Mouse (Mus musculus): Measurements from ENCODE around the gene Prmt1.

The Prmt1 gene

GRCm38 (mm10) chr7:45012824-45013223 is 26.5 kb upstream of the Prmt1 start:
- no peak for DNase-seq (ENCODE audit: low read depth, low spot score)

DNA sequence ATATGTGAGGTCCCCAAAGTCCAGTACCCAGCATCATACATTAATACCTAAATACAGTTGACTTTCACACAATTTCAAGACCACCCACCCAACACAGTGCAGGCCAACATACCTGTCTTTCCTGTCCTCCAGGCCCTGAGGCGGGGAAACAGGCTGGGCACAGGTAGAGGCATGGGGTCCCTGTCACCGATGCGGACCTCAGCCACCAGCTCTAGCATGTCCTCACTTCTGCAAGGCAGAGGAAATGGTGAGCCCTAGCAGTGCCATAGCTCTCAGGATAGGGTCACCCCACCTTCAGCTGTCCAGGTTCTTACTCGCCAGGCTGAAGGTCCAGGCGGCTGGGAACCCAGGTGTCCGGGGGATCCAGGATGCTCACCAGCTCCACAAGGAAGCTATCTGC is 25.6 kb upstream of the Prmt1 start:
- no peak for DNase-seq (ENCODE audit: low read depth, low spot score)

GRCm38 (mm10) chr7:45008411-45008810 is 22.0 kb upstream of the Prmt1 start:
- no peak for DNase-seq (ENCODE audit: low read depth, low spot score)

DNA sequence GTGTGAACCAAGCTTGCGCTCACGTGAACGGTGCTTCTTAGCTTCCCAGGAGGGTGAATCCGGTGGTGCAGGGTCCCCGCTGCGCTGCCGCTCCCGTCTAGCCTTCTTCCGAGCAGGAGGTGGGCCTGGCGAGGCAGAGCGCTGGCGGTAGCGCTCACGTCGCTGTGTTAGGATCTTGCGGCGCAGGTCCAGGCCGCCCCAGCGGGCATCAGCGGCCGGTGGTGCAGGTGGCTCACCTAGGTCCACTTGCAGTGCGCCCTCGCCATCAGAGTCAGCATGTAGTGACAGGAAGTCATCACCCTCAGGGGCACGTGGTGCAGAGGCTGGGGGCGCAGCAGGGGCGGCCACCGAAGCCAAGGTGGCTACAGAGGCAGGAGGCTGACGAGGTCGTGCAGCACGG is 21.5 kb upstream of the Prmt1 start:
- DNase-seq (ENCODE audit: low read depth, low spot score), result no peak

DNA sequence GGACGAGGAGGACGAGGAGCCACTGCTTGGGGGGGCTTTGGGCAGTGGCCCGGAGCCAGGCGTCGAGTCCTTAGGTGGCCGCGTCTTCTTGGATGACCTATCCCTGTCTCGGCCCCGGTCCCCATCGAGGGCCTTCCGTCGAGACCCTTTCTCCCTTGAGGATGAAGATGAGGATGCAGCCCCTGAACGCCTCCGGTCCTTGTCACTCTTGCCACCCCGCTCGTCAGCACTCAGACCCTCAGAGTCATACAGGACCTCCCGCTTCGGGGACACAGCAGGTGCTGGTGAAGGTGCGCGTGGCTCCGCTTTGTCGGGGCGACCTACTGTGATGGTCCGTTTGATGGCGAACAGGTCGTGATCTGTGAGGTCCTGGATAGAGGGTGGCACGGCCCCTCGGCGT is 20.8 kb upstream of the Prmt1 start:
- no peak for DNase-seq (ENCODE audit: low read depth, low spot score)

DNA sequence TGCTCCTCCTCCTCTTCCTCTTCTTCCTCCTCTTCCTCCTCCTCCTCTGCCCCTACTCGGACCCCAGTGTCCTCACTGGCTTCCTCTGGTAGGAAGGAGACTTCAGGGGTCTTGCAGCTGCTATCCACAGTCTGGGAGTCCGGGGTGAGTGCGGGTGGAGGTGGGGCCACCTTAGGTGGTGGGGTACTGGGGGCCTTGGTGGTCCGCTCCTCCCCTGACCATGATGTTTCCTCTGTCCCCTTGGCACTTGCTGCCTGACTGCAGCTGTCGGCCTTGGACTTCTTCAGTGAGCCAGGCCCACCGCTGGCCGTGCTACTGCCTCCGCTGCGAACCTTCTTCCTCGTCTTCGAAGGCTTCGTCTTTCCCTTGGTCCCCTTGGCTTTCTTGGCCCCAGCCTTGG is 20.1 kb upstream of the Prmt1 start:
- no peak for DNase-seq (ENCODE audit: low read depth, low spot score)

DNA sequence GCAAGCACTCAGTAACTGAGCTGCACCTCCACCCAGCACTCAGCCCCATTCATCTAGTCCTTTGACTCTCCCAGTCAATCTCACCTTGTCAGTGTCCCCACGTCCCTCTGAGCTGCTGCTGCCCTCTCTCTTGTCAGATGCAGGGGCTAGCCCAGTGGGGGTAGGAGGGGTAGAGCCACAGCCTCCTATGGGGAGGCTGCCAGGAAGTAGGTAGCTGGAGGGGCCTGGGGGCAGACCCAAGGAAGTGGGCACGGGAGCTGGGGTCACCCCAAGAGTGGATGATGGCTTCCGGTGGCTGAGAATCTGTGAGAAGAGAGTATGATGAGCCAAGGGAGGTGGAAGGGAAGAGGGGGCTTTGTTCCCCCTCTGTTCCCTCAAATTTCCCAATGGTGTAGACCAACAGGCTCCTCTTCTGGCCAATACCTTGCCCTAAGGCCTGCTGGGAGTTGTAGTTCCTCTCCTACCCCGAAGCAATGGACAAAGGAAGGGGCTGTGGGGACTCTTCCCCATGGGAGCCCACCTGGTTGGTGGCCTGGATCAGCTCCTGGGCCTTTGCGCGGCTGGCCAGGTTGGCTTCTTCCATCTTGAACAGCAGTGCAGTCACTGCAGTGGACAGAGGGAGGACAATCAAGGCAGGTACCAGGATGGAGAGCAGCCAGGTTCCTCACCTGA is 19.1 kb upstream of the Prmt1 start:
- no peak for DNase-seq (ENCODE audit: low read depth, low spot score)

DNA sequence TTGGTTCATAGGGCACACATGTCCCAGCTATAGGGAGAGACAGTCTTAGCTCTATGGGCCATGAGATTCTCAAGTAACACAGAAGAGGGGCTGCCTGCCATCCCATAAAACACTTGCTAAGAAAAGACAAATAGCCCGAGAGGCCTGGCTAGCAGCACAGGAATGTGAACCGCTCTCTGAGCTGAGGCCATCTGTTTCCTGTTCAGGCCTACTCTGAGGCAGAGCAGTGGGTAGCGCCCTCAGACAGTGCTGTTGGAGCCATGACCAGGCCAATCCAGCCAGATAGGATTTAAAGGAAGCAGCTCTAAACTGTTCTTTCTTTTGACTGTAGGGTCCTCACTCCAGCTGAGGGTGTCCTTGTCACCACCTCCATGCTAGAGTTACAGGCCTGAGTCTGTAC is 18.2 kb upstream of the Prmt1 start:
- DNase-seq (ENCODE audit: low read depth, low spot score), result no peak

- DNase-seq (ENCODE audit: low read depth, low spot score), result peak; percentile 71
Observed at GRCm38 (mm10) chr7:45002440-45002839, 16.1 kb upstream of the Prmt1 start.

- no peak for DNase-seq (ENCODE audit: low read depth, low spot score)
Observed at GRCm38 (mm10) chr7:45000539-45001114, 14.3 kb upstream of the Prmt1 start.

DNA sequence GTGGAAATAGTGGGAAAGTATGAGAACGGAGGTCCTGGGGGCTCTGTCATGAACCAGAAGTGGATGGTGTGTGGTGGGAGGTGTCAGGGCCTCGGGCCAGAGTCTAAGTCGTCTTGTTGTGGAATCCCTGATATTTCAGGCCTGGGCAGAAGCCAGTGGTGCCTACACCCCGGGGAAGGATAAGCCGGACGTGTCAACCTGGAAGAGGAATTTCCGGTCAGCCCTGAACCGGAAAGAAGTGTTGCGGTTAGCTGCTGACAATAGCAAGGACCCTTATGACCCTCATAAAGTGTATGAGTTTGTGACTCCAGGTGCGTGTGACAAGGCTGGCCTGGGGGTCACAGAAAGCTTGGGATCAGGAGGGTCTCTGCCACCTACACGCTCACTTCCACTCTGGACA is 13.4 kb upstream of the Prmt1 start:
- DNase-seq (ENCODE audit: low read depth, low spot score), result no peak

GRCm38 (mm10) chr7:44998501-44998955 is 12.2 kb upstream of the Prmt1 start, which contains the start of gene Bcl2l12:
TSS of gene Bcl2l12 (minus strand) at chr7:44998712.
- DNase-seq (ENCODE audit: low read depth, low spot score), result peak; percentile 48

DNA sequence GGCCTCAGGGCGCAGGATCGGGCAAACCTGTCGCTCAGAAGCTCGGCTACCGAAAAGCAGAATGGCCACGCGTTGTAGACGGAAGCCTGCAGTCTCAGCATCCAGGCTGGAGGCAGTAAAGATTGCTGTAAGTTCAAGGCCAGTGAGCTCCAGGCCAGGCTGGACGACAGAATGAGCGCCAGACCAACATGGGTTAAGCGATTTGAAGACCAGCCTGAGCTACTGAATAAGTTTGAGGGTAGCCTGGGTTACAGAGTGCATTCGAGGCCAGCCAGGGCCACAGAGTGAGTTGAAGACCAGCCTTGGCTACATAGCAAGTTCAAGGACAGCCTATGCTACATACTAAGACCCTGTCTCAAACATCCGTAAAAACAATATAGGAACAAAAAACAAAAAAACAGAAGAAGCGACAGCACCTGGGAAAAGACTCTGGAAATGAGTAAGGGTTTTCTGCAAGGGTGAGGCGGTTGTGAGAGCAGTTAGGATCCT is 11.6 kb upstream of the Prmt1 start:
- no peak for DNase-seq (ENCODE audit: low read depth, low spot score)

GRCm38 (mm10) chr7:44997231-44997939 is 11.0 kb upstream of the Prmt1 start, which contains the start of gene Irf3:
TSS of gene Irf3 (plus strand) at chr7:44997648.
- DNase-seq (ENCODE audit: low read depth, low spot score), result peak; percentile 99

- DNase-seq (ENCODE audit: low read depth, low spot score), result no peak
Observed at GRCm38 (mm10) chr7:44996672-44997071, 10.3 kb upstream of the Prmt1 start.

GRCm38 (mm10) chr7:44986879-44987718 is 731 bp upstream of the Prmt1 start:
- DNase-seq (ENCODE audit: low read depth, low spot score), result no peak

- DNase-seq (ENCODE audit: low read depth, low spot score), result peak; percentile 64
Observed at GRCm38 (mm10) chr7:44985595-44986191, 675 bp downstream of the Prmt1 start.

GRCm38 (mm10) chr7:44984833-44985164 is 1.6 kb downstream of the Prmt1 start:
- DNase-seq (ENCODE audit: low read depth, low spot score), result no peak

GRCm38 (mm10) chr7:44983944-44984832 is 2.2 kb downstream of the Prmt1 start:
- no peak for DNase-seq (ENCODE audit: low read depth, low spot score)

GRCm38 (mm10) chr7:44983085-44983484 is 3.3 kb downstream of the Prmt1 start:
- DNase-seq (ENCODE audit: low read depth, low spot score), result peak; percentile 84

All from brain, adult 2 months (tissue).